20 mouse cellular contexts compared by ENCODE assay signal in the genomic region with DNA sequence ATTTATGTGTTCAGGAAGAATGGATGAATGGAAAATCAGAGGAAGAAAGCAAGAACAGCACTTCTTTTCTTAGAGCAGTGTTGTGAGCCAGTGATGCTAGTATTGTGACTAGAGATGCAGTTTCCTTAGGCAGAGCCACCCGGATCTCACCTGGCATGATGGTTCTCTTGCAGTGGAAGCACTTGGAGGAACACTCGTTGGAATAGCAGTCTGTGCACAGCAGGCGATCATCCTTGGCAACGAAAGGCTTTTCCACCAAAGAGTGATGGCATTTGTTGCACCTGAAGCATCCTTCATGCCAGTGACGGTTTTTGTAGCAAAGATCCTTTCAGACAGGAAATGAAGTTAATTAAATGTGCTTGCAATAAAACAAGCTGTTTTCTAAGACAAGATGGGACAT. TPM values are rescaled to one million over a fixed set of nuclear protein-coding genes. Genes with fewer than 3 reads are reported as not detected.
DNase-seq lines count a peak whose midpoint lies in the region; ATAC-seq and TF ChIP-seq lines count a peak whose summit lies in the region.
"Had no signal": no experiment of that assay in that cellular context is flagged by ENCODE, and none has a peak within 500 bp of the region (broad histone marks: within the 10 kb centered on the region; RNA-seq: fewer than 3 reads in every experiment).

No protein-coding gene starts in this region.

- no peak overlapping the region for H3K9ac ChIP-seq in midbrain, postnatal 0 days (replicated peaks; ENCODE audit: low read length, poor library complexity, severe bottlenecking)
- no peak overlapping the region for H3K9ac ChIP-seq in midbrain, embryonic 16.5 days (ENCODE audit: low read depth, low read length)
- H3K9ac ChIP-seq: embryonic facial prominence, embryonic 13.5 days; forebrain, embryonic 13.5 days; forebrain, postnatal 0 days; heart, embryonic 15.5 days; hindbrain, embryonic 14.5 days; intestine, embryonic 15.5 days had no signal

- H3K27me3 ChIP-seq in midbrain, postnatal 0 days (ENCODE audit: insufficient read depth, low read length) = no peaks in the 10 kb centered on the region
- no peaks in the 10 kb centered on the region for H3K27me3 ChIP-seq in midbrain, embryonic 16.5 days (ENCODE audit: control insufficient read depth, insufficient read depth, low read depth, low read length)
- H3K27me3 ChIP-seq: embryonic facial prominence, embryonic 13.5 days; forebrain, embryonic 13.5 days; heart, embryonic 15.5 days; intestine, embryonic 15.5 days had no signal

- no peak overlapping the region for H3K4me2 ChIP-seq in midbrain, postnatal 0 days (ENCODE audit: low read depth, low read length, poor library complexity, severe bottlenecking)
- no peak overlapping the region for H3K4me2 ChIP-seq in midbrain, embryonic 16.5 days (ENCODE audit: low read length)
- H3K4me2 ChIP-seq: embryonic facial prominence, embryonic 13.5 days; forebrain, embryonic 13.5 days; heart, embryonic 11.5 days; heart, embryonic 15.5 days; hindbrain, embryonic 14.5 days; intestine, embryonic 15.5 days had no signal

- no peak for TF ChIP-seq CTCF in midbrain, postnatal 0 days (IDR thresholded peaks at IDR 0.05)

- no peak for ATAC-seq in midbrain, postnatal 0 days (ENCODE audit: low FRiP score)
- ATAC-seq in midbrain, embryonic 16.5 days = no peak
- ATAC-seq: forebrain, embryonic 13.5 days; forebrain, postnatal 0 days; intestine, embryonic 15.5 days had no signal

- DNase-seq in midbrain, postnatal 0 days (ENCODE audit: low spot score) = peak; percentile 2
- DNase-seq in cerebellum, adult 9-10 months = peak; percentile 5
- DNase-seq in cerebellum, postnatal 25 days = peak; percentile 52 to 70
- no peak for DNase-seq in liver
- no peak for DNase-seq in kidney, postnatal 10 days
- DNase-seq: adrenal gland, adult 8-10 months; forebrain, postnatal 0 days; gastrocnemius, postnatal 14 days; heart, adult 2 months; heart, postnatal 14 days; kidney, adult 18-20 months had no signal

- 56% methylated on average over 5 of the region's 5 CpGs for WGBS in midbrain, postnatal 0 days
- 64% methylated on average over 5 of the region's 5 CpGs for WGBS in midbrain, embryonic 16.5 days

- no peaks in the 10 kb centered on the region for H3K9me3 ChIP-seq in midbrain, postnatal 0 days (ENCODE audit: low read length)
- no peaks in the 10 kb centered on the region for H3K9me3 ChIP-seq in midbrain, embryonic 16.5 days (replicated peaks; ENCODE audit: control insufficient read depth, low read length, poor library complexity, severe bottlenecking)
- H3K9me3 ChIP-seq: embryonic facial prominence, embryonic 13.5 days; forebrain, embryonic 13.5 days; G1E; heart, embryonic 15.5 days; intestine, embryonic 15.5 days had no signal

- H3K4me3 ChIP-seq in midbrain, postnatal 0 days (ENCODE audit: low read depth, low read length) = no peak overlapping the region
- H3K4me3 ChIP-seq in midbrain, embryonic 16.5 days (ENCODE audit: low read depth, low read length) = no peak overlapping the region
- H3K4me3 ChIP-seq: embryonic facial prominence, embryonic 13.5 days; forebrain, embryonic 13.5 days; heart, adult 2 months; heart, embryonic 15.5 days; intestine, embryonic 15.5 days had no signal

- H3K36me3 ChIP-seq in midbrain, postnatal 0 days (ENCODE audit: insufficient read depth, low read length) = no peaks in the 10 kb centered on the region
- no peaks in the 10 kb centered on the region for H3K36me3 ChIP-seq in midbrain, embryonic 16.5 days (ENCODE audit: control insufficient read depth, insufficient read depth, low read length)
- H3K36me3 ChIP-seq: embryonic facial prominence, embryonic 13.5 days; G1E; heart, embryonic 15.5 days; intestine, embryonic 15.5 days had no signal

- no peak overlapping the region for H3K27ac ChIP-seq in midbrain, postnatal 0 days (ENCODE audit: low read depth, low read length)
- H3K27ac ChIP-seq in midbrain, embryonic 16.5 days (ENCODE audit: low read length) = no peak overlapping the region
- H3K27ac ChIP-seq: embryonic facial prominence, embryonic 13.5 days; forebrain, embryonic 13.5 days; heart, adult 2 months; heart, embryonic 15.5 days; hindbrain, embryonic 14.5 days; intestine, embryonic 15.5 days had no signal

- H3K4me1 ChIP-seq in midbrain, postnatal 0 days (ENCODE audit: insufficient read depth, low read length) = no peaks in the 10 kb centered on the region
- no peaks in the 10 kb centered on the region for H3K4me1 ChIP-seq in midbrain, embryonic 16.5 days (ENCODE audit: control insufficient read depth, insufficient read depth, low read length)
- H3K4me1 ChIP-seq: embryonic facial prominence, embryonic 13.5 days; forebrain, embryonic 13.5 days; heart, embryonic 15.5 days; intestine, embryonic 15.5 days had no signal

RNA-seq across cellular contexts. Expression of gene Fhl5, which starts 29.2 kb away (rescaled TPM):
- 0.27 and 0.38 TPM in 2 replicates for total RNA-seq in midbrain, postnatal 0 days (2014; rRNA removed)
- 0.14 and 0.15 TPM in 2 replicates for polyA plus RNA-seq in midbrain, postnatal 0 days (2015; fragmentation: Nextera tagmentation; extraction: Ambion mirVana)
- not detected in 2 replicates for polyA plus RNA-seq in midbrain, embryonic 16.5 days (2015; fragmentation: Nextera tagmentation; extraction: Ambion mirVana)
- total RNA-seq: forebrain, postnatal 0 days; hematopoietic stem cell, adult 5-6 weeks had no signal
- polyA plus RNA-seq: embryonic facial prominence, embryonic 13.5 days; forebrain, embryonic 13.5 days; forebrain, postnatal 0 days; G1E; heart, embryonic 11.5 days; heart, embryonic 15.5 days had no signal

Comparison
In these comparisons a context has a peak if more than half of its experiments do, and no peak if none do; other contexts are left out.
1. DNase-seq: peak in midbrain, postnatal 0 days (single experiment), cerebellum, adult 9-10 months (single experiment) and cerebellum, postnatal 25 days (2 of 2); none in liver (single experiment) and kidney, postnatal 10 days (single experiment).